ENCODE assay signal across 9 mouse cellular contexts in genomic region chr3:151914010-151914513, GRCm38 (mm10).
DNase-seq lines count a peak whose midpoint lies in the region; ATAC-seq and TF ChIP-seq lines count a peak whose summit lies in the region.
"Had no signal": no experiment of that assay in that cellular context is flagged by ENCODE, and none has a peak within 500 bp of the region (broad histone marks: within the 10 kb centered on the region; RNA-seq: fewer than 3 reads in every experiment).

No protein-coding gene starts in this region.

- TF ChIP-seq CTCF in brain, embryonic 14.5 days (IDR thresholded peaks at IDR 0.05; ENCODE audit: borderline replicate concordance, extremely low read depth, insufficient read depth, insufficient read length), result no peak

- H3K4me2 ChIP-seq in forebrain, embryonic 15.5 days (replicated peaks), result peak overlapping the region; percentile 22
- H3K4me2 ChIP-seq in stomach, embryonic 15.5 days, result no peak overlapping the region

- DNase-seq in brain, embryonic 14.5 days (ENCODE audit: low read depth), result peak; percentile 90
- peak; percentile 47 for DNase-seq in heart, postnatal 25 days (ENCODE audit: low spot score)
- peak; percentile 41 to 46 for DNase-seq in left cerebral cortex, adult 18-20 months (ENCODE audit: low spot score in 2 of 2)
- DNase-seq in lung, postnatal 4 days, result peak; percentile 84 to 90
- no peak for DNase-seq in thymus, postnatal 10 days (ENCODE audit: low spot score in 2 of 2)

- no peaks in the 10 kb centered on the region for H3K27me3 ChIP-seq in forebrain, embryonic 15.5 days
- H3K27me3 ChIP-seq in stomach, embryonic 15.5 days (replicated peaks), result no peaks in the 10 kb centered on the region

- WGBS in forebrain, embryonic 15.5 days, result 46% methylated on average over 13 of the region's 13 CpGs
- 47% methylated on average over 13 of the region's 13 CpGs for WGBS in stomach, embryonic 15.5 days

- no peaks in the 10 kb centered on the region for H3K36me3 ChIP-seq in forebrain, embryonic 15.5 days
- H3K36me3 ChIP-seq in stomach, embryonic 15.5 days, result no peaks in the 10 kb centered on the region

- intact Hi-C loops in heart, postnatal 25 days (cut with DNase I), result no loop called here

- H3K9me3 ChIP-seq in forebrain, embryonic 15.5 days, result no peaks in the 10 kb centered on the region
- H3K9me3 ChIP-seq in stomach, embryonic 15.5 days, result no peaks in the 10 kb centered on the region

- H3K27ac ChIP-seq in forebrain, embryonic 15.5 days (replicated peaks), result peak overlapping the region; percentile 12
- no peak overlapping the region for H3K27ac ChIP-seq in stomach, embryonic 15.5 days

- ATAC-seq in forebrain, embryonic 15.5 days (replicated peaks), result peak; percentile 91
- peak; percentile 60 for ATAC-seq in stomach, embryonic 15.5 days (ENCODE audit: insufficient read depth, low FRiP score, low read depth)
- ATAC-seq in monocyte, adult 5-6 weeks (replicated peaks; ENCODE audit: insufficient number of reproducible peaks, low FRiP score, low TSS enrichment, poor library complexity, severe bottlenecking), result no peak

- H3K9ac ChIP-seq in forebrain, embryonic 15.5 days (replicated peaks), result no peak overlapping the region
- no peak overlapping the region for H3K9ac ChIP-seq in stomach, embryonic 15.5 days

- H3K4me1 ChIP-seq in forebrain, embryonic 15.5 days, result no peaks in the 10 kb centered on the region
- 0 out of 2 replicates have a peak, but pooled peaks cover 3% of the 10 kb centered on the region for H3K4me1 ChIP-seq in stomach, embryonic 15.5 days

- TF ChIP-seq POLR2A in brain, embryonic 14.5 days (IDR thresholded peaks at IDR 0.05; ENCODE audit: borderline replicate concordance, extremely low read depth, insufficient read depth, insufficient read length, poor library complexity, severe bottlenecking), result no peak

- H3K4me3 ChIP-seq in forebrain, embryonic 15.5 days, result peak overlapping the region; percentile 1; the same call in 1 of the 2 replicates
- no peak overlapping the region for H3K4me3 ChIP-seq in stomach, embryonic 15.5 days (replicated peaks)
- H3K4me3 ChIP-seq: erythroblast, embryonic 14.5 days had no signal

Comparison
In these comparisons a context has a peak if more than half of its experiments do, and no peak if none do; other contexts are left out.
1. DNase-seq: peak in brain, embryonic 14.5 days (single experiment), heart, postnatal 25 days (single experiment), left cerebral cortex, adult 18-20 months (2 of 2) and lung, postnatal 4 days (2 of 2); none in thymus, postnatal 10 days (0 of 2).